Mouse (Mus musculus) small intestine, adult 2 months (tissue): ENCODE data around the gene Svs1. TPM values are rescaled to one million over a fixed set of nuclear protein-coding genes. Genes with fewer than 3 reads are reported as not detected.
A peak's percentile ranks its signal among the peaks of the same experiment; 100 is the strongest.

Experiments used
- H3K27ac ChIP-seq: fragments of 200-500 bp; 2 replicates; pipeline ENCODE4 v1.5.1; 2012; ENCODE audit warnings: low read depth, low read length, control low read depth, inconsistent platforms; ENCODE audit not compliant: insufficient read depth
- H3K27me3 ChIP-seq: fragments of 200-500 bp; 2 replicates; pipeline ENCODE4 v1.6.1; 2012; ENCODE audit warnings: mild to moderate bottlenecking, moderate library complexity, low read length, inconsistent platforms; ENCODE audit not compliant: control insufficient read depth, insufficient read depth
- H3K36me3 ChIP-seq: fragments of 200-500 bp; 2 replicates; pipeline ENCODE4 v1.6.1; 2012; ENCODE audit warnings: mild to moderate bottlenecking, low read length, control low read depth, inconsistent platforms; ENCODE audit not compliant: control insufficient read depth, insufficient read depth
- H3K4me1 ChIP-seq: fragments of 200-500 bp; 2 replicates; pipeline ENCODE4 v1.6.1; 2012; ENCODE audit warnings: low read length, inconsistent platforms, mixed read lengths; ENCODE audit not compliant: control insufficient read depth, insufficient read depth, insufficient read length
- H3K4me3 ChIP-seq: fragments of 200-500 bp; 2 replicates; pipeline ENCODE4 v1.5.1; 2012; ENCODE audit warnings: low read depth, mild to moderate bottlenecking, control low read depth, inconsistent platforms, low read length, moderate library complexity
- CTCF ChIP-seq: fragments of 200-500 bp; IDR thresholded peaks from 2 replicates; pipeline ENCODE4 v1.5.1; 2012; ENCODE audit warnings: low read depth, mild to moderate bottlenecking, control low read depth, inconsistent platforms, low read length, moderate library complexity, mixed read lengths; ENCODE audit not compliant: insufficient replicate concordance, insufficient read length; ENCODE audit errors: extremely low read depth
- POLR2A ChIP-seq: fragments of 200-500 bp; IDR thresholded peaks from 2 replicates; pipeline ENCODE4 v1.6.1; 2012; ENCODE audit warnings: low read depth, mild to moderate bottlenecking, control low read depth, inconsistent platforms, low read length, moderate library complexity
- WGBS: fragments of 180-500 bp; shearing (Covaris S2); methylation state at CpG from one replicate; pipeline ENCODE4 v1.1.7; 2018; 5-methylcytosine and 5-hydroxymethylcytosine counted together
- polyA plus RNA-seq: library from polyadenylated mRNA; depleted of rRNA; stranded (reverse); fragments of >200 nt; gene quantifications from 2 replicates; pipeline ENCODE4 v1.2.3, GENCODE M21; 2012

Svs1 gene
- polyA plus RNA-seq, 1 experiment = not detected

DNA sequence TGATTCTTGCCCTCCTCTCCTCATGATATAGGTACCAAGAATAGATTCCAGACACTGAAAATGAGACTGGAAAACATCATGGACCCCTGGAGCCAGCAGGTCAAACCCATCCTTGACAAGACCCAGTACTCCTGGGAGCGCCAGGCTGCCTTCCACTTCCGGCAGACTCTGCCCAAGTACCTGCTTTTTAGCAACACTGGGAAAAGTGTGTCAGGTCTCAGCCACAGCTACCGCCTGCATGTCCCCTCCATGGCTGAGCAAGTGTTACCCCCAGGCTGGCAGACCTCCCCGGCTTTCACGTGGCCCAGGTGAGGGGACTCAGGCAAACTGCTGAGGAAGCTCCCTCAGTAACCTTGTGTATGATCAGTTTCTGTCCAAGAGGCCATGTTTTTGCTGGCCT lies 3.3 kb downstream of the Svs1 start:
- H3K36me3 ChIP-seq = no peaks in the 10 kb centered on the region
- 89% methylated on average over 5 of the region's 5 CpGs for WGBS
- TF ChIP-seq CTCF = no peak
- no peaks in the 10 kb centered on the region for H3K4me1 ChIP-seq
- H3K27ac ChIP-seq = no peak overlapping the region
- no peaks in the 10 kb centered on the region for H3K27me3 ChIP-seq
- no peak overlapping the region for H3K4me3 ChIP-seq

DNA sequence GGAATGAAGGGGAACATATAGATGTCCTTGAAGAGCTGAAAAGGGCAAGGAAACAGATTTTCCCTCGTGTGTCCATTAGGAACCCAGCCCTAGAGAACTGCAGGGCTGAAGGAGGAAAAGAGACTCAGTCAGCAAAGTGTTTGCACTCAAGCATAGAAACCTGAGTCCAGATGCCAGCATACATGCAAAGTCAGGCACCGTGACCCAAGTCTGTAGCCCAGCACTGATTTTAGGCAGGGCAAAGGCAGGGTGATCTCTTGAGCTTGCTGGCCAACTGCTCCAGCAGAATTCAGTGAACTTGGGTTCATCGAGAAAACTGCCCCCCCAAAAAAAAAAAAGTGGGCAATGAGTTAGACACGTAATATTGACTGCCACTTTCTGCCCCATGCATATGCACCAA lies 5.3 kb downstream of the Svs1 start:
- H3K36me3 ChIP-seq = no peaks in the 10 kb centered on the region
- H3K27me3 ChIP-seq = no peaks in the 10 kb centered on the region
- no peak overlapping the region for H3K4me3 ChIP-seq
- no peak overlapping the region for H3K27ac ChIP-seq
- no peaks in the 10 kb centered on the region for H3K4me1 ChIP-seq
- 75% methylated on average over 4 of the region's 4 CpGs for WGBS
- TF ChIP-seq CTCF = no peak

DNA sequence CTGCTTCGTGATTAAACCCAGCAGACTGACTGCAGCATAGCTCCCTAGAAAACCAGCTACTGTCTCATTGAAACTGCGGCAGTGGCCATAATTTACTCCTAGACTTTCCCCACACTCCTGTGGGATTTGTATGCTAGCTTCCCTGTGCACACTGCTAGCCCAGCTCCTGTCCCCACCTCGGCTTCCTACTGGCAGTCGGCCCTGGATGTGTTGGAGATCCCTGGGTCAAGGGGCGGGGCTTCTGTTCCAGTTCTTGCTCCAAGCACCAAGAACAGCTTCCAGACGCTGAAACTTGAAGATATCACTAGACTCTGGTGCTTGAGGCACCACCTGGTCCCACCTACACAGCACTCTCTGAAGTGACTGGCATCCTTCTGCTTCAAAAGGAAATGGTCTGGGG lies 11.5 kb downstream of the Svs1 start:
- Histone ChIP-seq H3K4me1 (no peaks in the 10 kb centered on the region), H3K4me3 (no peak overlapping the region), H3K27ac (no peak overlapping the region), H3K36me3 (no peaks in the 10 kb centered on the region), H3K27me3 (no peaks in the 10 kb centered on the region)
- WGBS = 52% methylated on average over 6 of the region's 6 CpGs
- no peak for TF ChIP-seq CTCF
- TF ChIP-seq POLR2A = no peak

DNA sequence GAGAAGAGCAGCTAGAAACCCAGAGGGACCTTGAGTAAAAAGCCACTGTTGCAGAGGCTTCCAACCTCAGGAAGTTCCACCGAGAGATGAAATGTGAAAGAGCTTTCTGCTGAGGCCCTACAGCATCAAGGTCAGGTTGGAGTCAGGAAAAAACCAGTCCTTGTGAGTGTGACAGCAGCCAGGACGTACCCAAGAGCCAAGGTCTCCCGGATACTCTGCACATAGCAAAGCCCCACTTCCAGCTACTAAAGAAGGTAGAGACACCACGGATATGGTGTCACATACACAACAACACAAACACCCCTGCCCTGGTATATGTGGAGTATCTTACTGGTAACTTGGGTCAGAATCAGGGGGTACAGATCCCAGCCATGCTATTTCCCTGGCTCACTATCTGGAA lies 12.1 kb downstream of the Svs1 start:
- no peaks in the 10 kb centered on the region for H3K27me3 ChIP-seq
- H3K4me3 ChIP-seq = no peak overlapping the region
- H3K36me3 ChIP-seq = no peaks in the 10 kb centered on the region
- TF ChIP-seq POLR2A = no peak
- TF ChIP-seq CTCF = no peak
- no peaks in the 10 kb centered on the region for H3K4me1 ChIP-seq
- WGBS = 90% methylated on average over 4 of the region's 4 CpGs
- no peak overlapping the region for H3K27ac ChIP-seq

DNA sequence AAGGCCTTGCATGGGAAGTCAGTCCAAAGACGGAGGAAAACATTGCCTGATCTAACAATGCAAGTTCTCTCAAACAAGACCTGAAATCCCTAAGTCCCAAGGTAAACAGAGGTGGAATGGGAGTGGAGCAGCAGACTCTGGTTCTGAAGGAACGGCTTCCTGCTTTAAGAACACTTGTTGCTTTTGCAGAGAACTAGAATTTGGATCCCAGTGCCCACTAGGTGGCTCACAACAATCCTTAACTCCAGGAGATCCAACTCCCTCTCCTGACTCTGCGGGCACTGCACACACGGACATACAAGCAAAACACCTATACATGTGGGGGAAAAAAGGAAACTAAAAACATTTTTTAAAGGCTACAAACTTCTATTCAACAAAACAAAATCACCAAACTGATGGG lies 16.7 kb downstream of the Svs1 start:
- no peaks in the 10 kb centered on the region; the same call in 1 of the 2 replicates for H3K4me1 ChIP-seq
- WGBS = 30% methylated on average over 4 of the region's 4 CpGs
- no peaks in the 10 kb centered on the region for H3K27me3 ChIP-seq
- no peak overlapping the region for H3K4me3 ChIP-seq
- H3K36me3 ChIP-seq = no peaks in the 10 kb centered on the region
- no peak for TF ChIP-seq POLR2A
- TF ChIP-seq CTCF = no peak
- no peak overlapping the region for H3K27ac ChIP-seq

DNA sequence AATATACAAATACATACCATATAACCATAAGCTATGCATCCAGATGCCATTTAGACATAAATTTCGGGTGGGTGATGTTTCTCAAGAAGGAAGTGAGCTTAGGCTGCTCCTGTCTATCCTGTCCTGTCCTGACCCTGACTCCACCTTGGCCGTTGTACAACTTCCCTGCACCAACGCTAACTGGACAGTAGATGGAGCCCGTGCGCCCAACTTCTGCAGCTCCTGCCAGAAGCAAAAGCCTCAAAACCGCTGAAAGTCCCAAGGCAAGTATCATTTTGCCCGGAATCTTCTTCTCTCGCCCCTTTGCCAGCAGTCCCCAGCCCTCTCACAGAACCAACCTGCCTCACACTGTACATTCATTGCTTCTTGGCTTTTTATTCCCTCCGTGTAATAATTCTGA lies 21.3 kb downstream of the Svs1 start:
- H3K4me3 ChIP-seq = peak overlapping the region; percentile 28
- no peaks in the 10 kb centered on the region for H3K36me3 ChIP-seq
- H3K27ac ChIP-seq = no peak overlapping the region
- peak; percentile 93; the same call in 1 of the 2 replicates for TF ChIP-seq CTCF
- TF ChIP-seq POLR2A = no peak
- WGBS = under 1% methylated on average over 9 of the region's 9 CpGs
- no peaks in the 10 kb centered on the region for H3K27me3 ChIP-seq
- H3K4me1 ChIP-seq = no peaks in the 10 kb centered on the region; the same call in none of the 2 replicates

DNA sequence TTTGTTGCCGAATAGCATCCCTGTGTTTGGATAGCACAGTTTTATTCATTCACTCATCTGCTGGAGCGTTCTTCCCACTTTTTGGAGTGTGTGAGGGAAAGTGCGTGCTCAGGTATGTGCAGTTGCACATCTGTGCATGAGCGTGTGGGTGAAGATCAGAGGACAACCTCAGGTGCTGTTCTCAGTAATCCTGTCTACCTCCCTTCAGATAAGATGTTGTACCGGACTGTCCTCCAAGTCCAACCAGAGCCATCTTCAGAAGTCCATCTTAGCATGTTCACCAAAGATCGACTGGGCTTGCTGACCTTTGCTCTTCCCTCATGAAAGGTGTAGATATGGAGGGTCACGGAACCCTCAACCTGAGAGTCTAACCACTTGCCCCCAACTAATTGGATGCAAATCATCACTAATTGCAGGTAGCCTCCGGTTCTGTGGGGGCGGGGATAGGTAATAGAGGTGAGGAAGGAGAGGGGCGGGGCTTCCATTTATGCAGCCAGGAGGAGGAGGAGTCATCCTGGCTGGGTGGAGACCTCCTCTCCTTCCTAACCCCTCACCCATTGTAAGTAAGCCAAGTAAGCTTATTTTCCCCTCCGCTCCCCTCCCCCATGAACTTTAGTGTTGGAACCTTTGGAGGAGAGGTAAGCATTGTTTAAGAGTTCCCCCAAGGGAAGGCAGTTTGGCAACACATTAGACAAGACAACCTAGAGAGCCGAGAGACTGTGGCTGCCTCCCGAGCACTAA lies 21.9 kb downstream of the Svs1 start:
- 23% methylated on average over 13 of the region's 13 CpGs for WGBS
- H3K4me3 ChIP-seq = no peak overlapping the region
- no peaks in the 10 kb centered on the region for H3K36me3 ChIP-seq
- H3K4me1 ChIP-seq = no peaks in the 10 kb centered on the region; the same call in none of the 2 replicates
- no peak overlapping the region for H3K27ac ChIP-seq
- TF ChIP-seq POLR2A (no peak), CTCF (no peak)
- no peaks in the 10 kb centered on the region for H3K27me3 ChIP-seq
